Mouse (Mus musculus): Measurements from ENCODE around the gene Cobll1. TPM values are rescaled to one million over a fixed set of nuclear protein-coding genes. Genes with fewer than 3 reads are reported as not detected.

The Cobll1 gene
- 6.6 and 7.7 TPM in 2 replicates for polyA plus RNA-seq (2012; rRNA removed)

GRCm38 (mm10) chr2:65238964-65239570, at the start of gene Cobll1:
Cobll1 (minus strand) TSS chr2:65239403.

Other genes with a start within 250 kb of the Cobll1 start
- 8.3 and 8.9 TPM in 2 replicates for gene Grb14, start 214.4 kb downstream of the Cobll1 start, polyA plus RNA-seq (2012; rRNA removed)
- 0.04 and 0.09 TPM in 2 replicates for gene Slc38a11, start 124.6 kb upstream of the Cobll1 start, polyA plus RNA-seq (2012; rRNA removed)